Mouse (Mus musculus) G1E (cell line): ENCODE measurements at regions not wholly inside any gene's neighbourhood (a gene's known extent, or its start where the extent isn't known, plus 50 kb on each side); places are given as distances from the start of the nearest gene placed in this dataset.

Experiments
- ATAC-seq: 2 replicates; pipeline ENCODE4 v1.8.0; 2016; ENCODE audit warnings: mild to moderate bottlenecking; ENCODE audit not compliant: insufficient number of reproducible peaks, poor library complexity, low FRiP score, severe bottlenecking; ENCODE audit errors: extremely low read depth
- DNase-seq: peaks from one replicate; pipeline ENCODE4 v3.0.0; 2012; ENCODE audit warnings: low spot score
- H3K27me3 ChIP-seq: 2 replicates; pipeline ENCODE4 v1.6.1; 2012; ENCODE audit warnings: mild to moderate bottlenecking, low read length, inconsistent platforms; ENCODE audit not compliant: insufficient read depth
- H3K36me3 ChIP-seq: replicated peaks from 2 replicates; pipeline ENCODE3; 2012; ENCODE audit warnings: mild to moderate bottlenecking, inconsistent platforms
- H3K4me1 ChIP-seq: 2 replicates; pipeline ENCODE4 v1.6.1; 2012; ENCODE audit warnings: low read depth, low read length, inconsistent platforms, mixed read lengths; ENCODE audit not compliant: insufficient read depth
- H3K4me3 ChIP-seq: 2 replicates; pipeline ENCODE4 v1.5.1; 2012; ENCODE audit warnings: low read depth, mild to moderate bottlenecking, inconsistent platforms, low read length, moderate library complexity, mixed read lengths
- H3K9me3 ChIP-seq: replicated peaks from 2 replicates; pipeline ENCODE4 v1.6.1; 2012; ENCODE audit warnings: inconsistent platforms
- CTCF ChIP-seq: IDR thresholded peaks from 2 replicates; pipeline ENCODE4 v1.5.1; 2012; ENCODE audit warnings: low read depth, low read length, inconsistent platforms, mixed read lengths
- GATA1 ChIP-seq: IDR thresholded peaks from 2 replicates; pipeline ENCODE4 v1.6.1; 2012; ENCODE audit warnings: borderline replicate concordance, low read length, inconsistent platforms, mixed read lengths
- GATA2 ChIP-seq: IDR thresholded peaks from 2 replicates; pipeline ENCODE4 v1.6.1; 2012; ENCODE audit warnings: low read depth, low read length, inconsistent platforms, borderline replicate concordance
- POLR2AphosphoS5 ChIP-seq: IDR thresholded peaks from 2 replicates; pipeline ENCODE4 v1.6.1; 2012; ENCODE audit warnings: low read depth, low read length, inconsistent platforms; ENCODE audit not compliant: insufficient replicate concordance
- TAL1 ChIP-seq: conservative IDR thresholded peaks from 2 replicates; pipeline ENCODE4 v1.6.1; 2012; ENCODE audit warnings: low read depth, low read length, inconsistent platforms, mixed read lengths

DNA sequence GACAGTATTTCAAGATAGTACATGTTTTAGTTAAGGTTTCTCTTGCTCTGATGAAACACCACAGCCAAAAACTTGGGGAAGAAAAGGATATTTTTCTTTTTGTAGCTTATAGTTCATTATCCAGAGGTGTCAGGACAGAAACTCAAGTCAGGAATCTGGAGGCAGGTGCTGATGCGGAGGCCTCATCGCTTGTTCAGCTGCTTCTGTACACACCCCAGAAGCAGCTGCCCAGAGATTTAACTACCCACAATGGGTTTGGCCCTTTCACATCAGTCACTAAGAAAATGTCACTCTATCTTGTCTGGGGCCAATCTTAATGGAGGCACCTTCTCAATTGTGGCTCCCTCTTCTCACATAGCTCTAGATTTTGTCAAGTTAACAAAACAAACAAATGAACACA, 996.4 kb upstream of the Slit2 start:
- Histone ChIP-seq H3K9me3 (no peaks in the 10 kb centered on the region), H3K4me1 (no peaks in the 10 kb centered on the region), H3K36me3 (no peaks in the 10 kb centered on the region), H3K27me3 (no peaks in the 10 kb centered on the region), H3K4me3 (no peak overlapping the region)
- ATAC-seq (no peak), DNase-seq (no peak)
- no peak for TF ChIP-seq GATA1
- TF ChIP-seq GATA2: no peak
- TF ChIP-seq TAL1: no peak
- TF ChIP-seq CTCF: no peak
- TF ChIP-seq POLR2AphosphoS5: no peak

DNA sequence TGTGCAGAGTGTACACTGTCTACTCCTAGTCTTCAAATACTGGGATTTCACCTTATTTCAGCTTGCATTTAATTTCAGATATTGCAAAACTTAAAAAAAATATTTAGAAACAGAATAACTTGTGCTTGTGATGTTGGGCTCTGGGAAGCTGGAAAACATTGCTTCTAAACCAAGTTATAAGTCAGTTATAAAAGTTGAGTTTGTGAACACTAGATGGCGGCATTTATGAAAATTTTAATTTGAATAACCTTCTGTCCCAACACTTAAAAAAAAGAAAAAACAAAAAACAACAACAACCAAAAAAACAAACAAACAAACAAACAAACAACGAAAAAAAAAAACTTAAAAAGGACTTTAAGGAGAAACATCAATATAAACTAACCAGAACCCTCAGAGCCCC, 1002.6 kb upstream of the Slit2 start:
- no peak for DNase-seq
- Histone ChIP-seq H3K27me3 (no peaks in the 10 kb centered on the region), H3K4me3 (no peak overlapping the region), H3K4me1 (no peaks in the 10 kb centered on the region), H3K36me3 (no peaks in the 10 kb centered on the region), H3K9me3 (no peaks in the 10 kb centered on the region)
- TF ChIP-seq TAL1 (no peak), POLR2AphosphoS5 (no peak), GATA1 (no peak), GATA2 (no peak), CTCF (no peak)
- no peak for ATAC-seq

GRCm38 (mm10) chr5:46968870-46969436, 1014.0 kb upstream of the Slit2 start:
- Histone ChIP-seq H3K9me3 (no peaks in the 10 kb centered on the region), H3K36me3 (no peaks in the 10 kb centered on the region), H3K4me1 (no peaks in the 10 kb centered on the region), H3K4me3 (no peak overlapping the region), H3K27me3 (no peaks in the 10 kb centered on the region)
- ATAC-seq: no peak
- TF ChIP-seq POLR2AphosphoS5 (no peak), GATA2 (no peak), CTCF (no peak), TAL1 (no peak), GATA1 (no peak)
- no peak for DNase-seq

GRCm38 (mm10) chr5:46960749-46961148, 1022.2 kb upstream of the Slit2 start:
- Histone ChIP-seq H3K36me3 (no peaks in the 10 kb centered on the region), H3K4me1 (no peaks in the 10 kb centered on the region), H3K4me3 (no peak overlapping the region), H3K9me3 (no peaks in the 10 kb centered on the region), H3K27me3 (no peaks in the 10 kb centered on the region)
- DNase-seq (no peak), ATAC-seq (no peak)
- no peak for TF ChIP-seq POLR2AphosphoS5
- no peak for TF ChIP-seq GATA2
- TF ChIP-seq GATA1: no peak
- no peak for TF ChIP-seq TAL1
- TF ChIP-seq CTCF: no peak

DNA sequence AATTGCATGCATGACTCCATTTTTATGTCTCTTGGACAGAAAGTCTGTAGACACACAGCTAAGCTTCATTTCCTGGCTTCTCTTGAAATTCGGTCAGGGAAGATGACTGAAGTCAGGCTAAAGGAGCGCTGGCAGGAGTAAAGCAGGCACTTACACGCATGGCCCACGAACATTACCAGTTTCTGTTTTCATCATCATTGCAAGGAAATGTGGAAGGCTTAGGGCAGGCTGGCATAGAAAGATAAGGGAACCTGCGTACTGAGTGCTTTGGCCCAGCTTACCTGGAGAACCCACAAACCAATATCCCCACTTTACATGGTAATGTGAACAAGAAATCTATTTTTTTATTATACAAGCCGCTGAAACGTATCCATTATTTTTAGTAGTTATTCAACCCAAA, 1056.6 kb upstream of the Slit2 start:
- DNase-seq (no peak), ATAC-seq (no peak)
- Histone ChIP-seq H3K36me3 (no peaks in the 10 kb centered on the region), H3K4me1 (no peaks in the 10 kb centered on the region), H3K9me3 (no peaks in the 10 kb centered on the region), H3K4me3 (no peak overlapping the region), H3K27me3 (no peaks in the 10 kb centered on the region)
- TF ChIP-seq GATA1 (no peak), GATA2 (no peak), POLR2AphosphoS5 (no peak), TAL1 (no peak), CTCF (no peak)

GRCm38 (mm10) chr5:46901909-46902308, 1044.5 kb upstream of the Lcorl start:
- Histone ChIP-seq H3K36me3 (no peaks in the 10 kb centered on the region), H3K27me3 (no peaks in the 10 kb centered on the region), H3K4me3 (no peak overlapping the region), H3K9me3 (no peaks in the 10 kb centered on the region), H3K4me1 (no peaks in the 10 kb centered on the region)
- DNase-seq (no peak), ATAC-seq (no peak)
- TF ChIP-seq GATA1 (no peak), TAL1 (no peak), GATA2 (no peak), POLR2AphosphoS5 (no peak), CTCF (no peak)

DNA sequence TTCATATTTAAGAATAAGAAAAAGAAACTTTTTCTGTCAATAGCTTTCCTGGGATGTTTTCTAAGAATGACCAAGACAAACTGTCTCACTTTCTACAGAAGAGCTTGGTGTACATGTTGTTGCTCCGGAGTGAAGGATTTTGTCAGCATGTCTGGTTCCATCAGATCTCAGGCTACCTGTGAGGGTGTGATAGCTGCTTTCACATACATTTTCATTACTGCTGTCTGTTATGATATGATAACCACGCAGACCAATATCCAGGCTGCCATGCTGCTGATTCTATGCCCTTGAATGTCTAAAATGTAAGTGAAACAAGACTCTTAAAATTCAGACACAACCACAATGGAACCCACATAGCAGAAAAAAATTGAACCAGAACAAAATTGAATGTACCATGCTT, 1036.6 kb upstream of the Lcorl start:
- Histone ChIP-seq H3K4me3 (no peak overlapping the region), H3K36me3 (no peaks in the 10 kb centered on the region), H3K4me1 (no peaks in the 10 kb centered on the region), H3K27me3 (no peaks in the 10 kb centered on the region), H3K9me3 (no peaks in the 10 kb centered on the region)
- no peak for ATAC-seq
- no peak for TF ChIP-seq TAL1
- no peak for TF ChIP-seq GATA2
- no peak for TF ChIP-seq CTCF
- TF ChIP-seq POLR2AphosphoS5: no peak
- TF ChIP-seq GATA1: no peak
- DNase-seq: no peak
